Mouse (Mus musculus) B cell, adult 62 days (primary cell): Measurements from ENCODE around the gene Lama2. TPM values are rescaled to one million over a fixed set of nuclear protein-coding genes. Genes with fewer than 3 reads are reported as not detected.

Source experiments
- total RNA-seq: library from RNA; stranded (reverse); gene quantifications from 4 replicates; pipeline ENCODE4 v1.2.4, GENCODE M21; 2023

Lama2 gene
- not detected in 4 replicates for total RNA-seq

GRCm38 (mm10) chr10:27619658-27620057 is at the start of gene Lama2:
Lama2 (minus strand) TSS chr10:27619758.

